Mouse (Mus musculus) kidney, postnatal 10 days (tissue): Measurements from ENCODE around the gene Foxred1.
A peak's percentile ranks its signal among the peaks of the same experiment; 100 is the strongest.

ENCODE experiments used
- DNase-seq: peaks from one replicate; pipeline ENCODE4 v3.0.0; 2021; ENCODE audit warnings: mixed read lengths

Gene Foxred1

DNA sequence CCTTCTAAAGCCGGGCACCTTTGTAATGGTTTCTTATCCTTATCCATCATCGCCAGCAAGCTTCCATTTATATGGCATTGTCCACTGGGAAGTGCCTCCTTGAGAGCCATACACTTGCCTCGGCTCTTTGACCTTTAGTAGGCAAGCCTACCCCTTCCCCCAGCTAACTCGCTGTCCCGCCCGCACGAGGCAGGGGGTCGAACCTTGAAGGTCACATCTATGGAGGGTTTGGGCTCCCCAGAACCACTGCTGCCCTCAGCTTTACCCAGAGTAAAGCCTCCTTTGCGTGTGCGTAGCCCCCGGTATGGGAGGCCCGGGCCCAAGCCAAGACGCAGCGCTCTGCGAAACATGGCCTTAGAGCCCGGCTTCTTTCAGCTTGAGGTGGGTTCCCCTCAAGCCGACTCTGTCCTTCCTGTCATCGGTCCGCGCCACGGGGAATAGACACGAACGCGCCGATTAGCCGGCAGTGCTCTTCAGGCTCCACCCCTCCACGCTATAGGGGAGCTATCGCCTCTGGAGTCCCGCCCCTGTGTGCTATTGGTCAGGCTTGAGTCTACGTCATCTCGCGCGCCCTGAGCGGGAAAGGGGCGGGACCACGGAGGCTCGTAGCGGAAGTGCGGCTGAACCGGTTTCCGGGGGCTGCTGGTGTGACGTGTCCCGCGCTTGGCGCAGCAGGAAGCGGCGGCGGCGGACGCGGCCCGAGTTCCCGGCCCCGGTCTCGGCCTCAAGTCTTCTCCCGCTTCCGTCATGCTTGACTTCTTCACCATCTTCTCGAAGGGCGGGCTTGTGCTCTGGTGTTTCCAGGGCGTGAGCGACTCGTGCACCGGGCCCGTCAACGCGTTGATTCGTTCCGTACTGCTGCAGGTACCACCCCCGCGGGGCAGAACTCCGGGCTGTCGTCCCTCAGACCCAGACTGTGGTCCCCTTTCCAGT lies at the start of gene Foxred1:
Foxred1 (minus strand) TSS at position 514 of the 933 bp plus-strand sequence.
- peak; percentile 99 for DNase-seq

DNA sequence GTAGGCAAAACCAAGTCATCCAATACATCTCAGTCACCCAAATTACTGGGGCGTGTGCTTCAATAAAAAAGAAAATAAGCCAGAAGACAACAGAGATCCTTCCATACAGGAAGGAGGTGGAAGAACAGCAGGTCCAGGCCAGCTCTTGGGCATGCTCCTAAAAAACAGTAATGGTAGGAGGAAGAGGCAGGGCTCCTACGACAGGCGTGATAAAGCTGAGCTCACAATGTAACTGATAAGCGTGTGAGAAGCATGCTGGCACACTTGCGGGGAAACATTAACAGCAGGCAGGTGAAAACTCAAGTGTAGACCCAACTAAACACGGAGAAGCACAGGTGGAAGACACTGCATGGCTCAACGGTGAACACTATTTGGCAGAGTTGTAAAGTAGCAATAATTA lies 46.5 kb upstream of the Foxred1 start:
- no peak for DNase-seq

DNA sequence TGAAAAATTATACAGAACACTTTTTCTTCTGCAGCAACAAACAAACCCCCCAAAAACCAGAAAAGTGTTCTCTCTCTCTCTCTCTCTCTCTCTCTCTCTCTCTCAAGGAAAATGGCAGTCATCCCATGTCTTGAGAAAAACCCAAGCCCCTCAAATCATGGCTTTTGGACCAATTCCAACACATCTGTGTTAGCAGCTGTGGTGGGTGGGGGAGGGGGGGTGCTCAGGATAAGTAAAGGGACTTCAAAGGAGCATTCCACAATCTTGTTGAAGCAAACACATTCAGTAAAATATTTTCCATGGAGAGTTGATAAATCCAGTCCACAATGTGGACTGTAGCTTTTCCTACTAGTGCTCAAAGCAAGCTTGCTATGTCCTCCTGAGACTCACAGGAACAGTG lies 38.6 kb upstream of the Foxred1 start:
- no peak for DNase-seq

DNA sequence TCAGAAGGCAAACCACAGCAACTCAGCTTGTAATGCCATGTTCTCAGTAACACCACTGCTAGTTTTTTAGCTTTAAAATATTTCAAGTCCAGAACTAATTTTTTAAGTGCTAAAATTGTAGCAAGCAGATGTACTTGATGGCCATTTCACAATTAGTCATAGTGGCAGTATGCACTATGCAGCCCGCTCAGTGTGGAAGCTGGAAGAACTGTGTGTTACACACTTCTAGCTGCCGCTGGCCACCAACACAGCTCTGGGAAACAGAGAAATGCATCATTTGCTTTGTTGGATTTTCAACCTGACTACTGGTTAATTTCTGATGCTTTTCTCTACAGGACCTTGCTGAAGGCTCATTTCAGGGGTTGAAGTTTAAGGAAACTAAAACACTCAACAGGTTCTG lies 36.5 kb upstream of the Foxred1 start:
- no peak for DNase-seq

DNA sequence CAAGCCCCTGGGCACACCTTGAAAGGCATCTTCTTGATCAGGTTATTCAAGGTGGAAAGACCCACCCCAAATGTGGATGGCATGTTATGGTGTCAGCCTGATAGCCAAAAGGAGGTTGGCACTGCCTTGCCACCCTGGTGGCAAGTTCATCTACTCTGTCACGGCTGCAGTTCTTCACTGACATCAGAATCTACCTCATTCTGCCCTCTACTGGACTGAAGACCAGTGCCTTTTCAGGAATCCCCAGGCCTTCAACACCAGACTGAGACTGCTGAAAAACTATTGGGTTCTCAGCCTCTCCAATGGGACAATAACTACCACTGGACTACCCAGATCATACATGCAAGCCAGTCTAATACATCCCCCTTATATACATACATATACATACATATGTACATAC lies 28.9 kb upstream of the Foxred1 start:
- DNase-seq: no peak

DNA sequence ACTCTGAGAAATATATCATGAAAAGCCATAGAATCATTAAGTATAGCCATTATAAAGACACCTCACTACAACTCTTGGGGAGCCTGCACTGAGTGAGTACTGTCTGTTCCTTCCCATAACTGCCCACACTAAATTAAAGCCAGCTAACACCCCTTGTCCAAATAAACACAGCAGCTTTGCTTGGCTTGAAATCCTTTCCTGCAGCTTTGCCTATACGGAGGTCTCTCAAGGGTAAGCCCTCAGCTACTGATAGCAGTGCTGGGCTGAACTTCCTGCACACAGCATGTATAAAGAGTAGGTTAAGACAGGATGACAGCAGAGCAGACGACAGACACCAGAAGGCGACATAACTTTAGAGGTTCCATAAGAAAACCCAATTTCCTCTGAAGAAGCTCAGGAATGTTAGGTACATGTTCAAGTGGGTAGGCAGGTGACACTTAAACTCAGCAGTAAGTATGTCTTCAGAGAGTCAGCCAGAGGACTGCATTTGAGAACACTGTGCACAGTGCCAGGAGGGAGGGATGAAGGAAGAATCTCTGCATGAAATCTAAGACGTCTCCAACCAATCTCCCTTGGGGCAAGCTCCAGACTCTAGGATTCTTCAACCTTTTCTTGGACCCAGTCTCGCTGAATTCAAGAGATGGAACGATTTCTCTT lies 28.2 kb upstream of the Foxred1 start:
- DNase-seq: no peak

DNA sequence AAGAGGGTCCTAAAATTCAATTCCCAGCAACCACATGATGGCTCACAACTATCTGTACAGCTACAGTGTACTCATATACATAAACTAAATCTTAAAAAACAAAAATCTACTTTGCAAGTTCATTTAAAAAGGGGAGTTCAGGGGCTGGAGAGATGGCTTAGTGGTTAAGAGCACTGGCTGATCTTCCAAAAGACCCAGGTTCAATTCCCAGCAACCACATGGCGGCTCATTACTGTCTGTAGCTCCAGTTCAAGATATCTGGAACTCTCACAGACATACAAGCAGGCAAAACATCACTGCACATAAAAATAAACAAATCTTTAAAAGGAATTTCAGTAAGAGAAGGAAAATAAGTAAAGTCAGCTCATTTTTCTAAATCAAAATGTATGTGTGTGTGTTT lies 27.5 kb upstream of the Foxred1 start:
- DNase-seq: no peak

DNA sequence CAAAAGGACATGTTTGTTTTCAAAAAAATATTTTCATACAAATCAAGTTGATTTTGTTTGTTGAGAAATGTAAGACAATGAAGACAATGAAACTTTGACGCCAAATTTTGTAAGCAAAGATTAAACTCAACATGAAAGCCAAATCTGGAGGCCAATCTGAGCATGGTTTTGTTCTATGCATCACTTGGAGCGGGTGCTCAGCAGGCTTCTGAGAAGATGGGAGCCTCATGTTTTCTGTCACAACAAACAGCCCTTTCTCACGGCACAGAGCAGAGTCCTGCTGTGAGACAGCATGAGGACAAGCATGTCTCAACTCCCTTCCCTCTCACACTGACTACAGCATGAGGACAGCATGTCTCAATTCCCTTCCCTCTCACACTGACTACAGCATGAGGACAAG lies 25.1 kb upstream of the Foxred1 start:
- DNase-seq: no peak

DNA sequence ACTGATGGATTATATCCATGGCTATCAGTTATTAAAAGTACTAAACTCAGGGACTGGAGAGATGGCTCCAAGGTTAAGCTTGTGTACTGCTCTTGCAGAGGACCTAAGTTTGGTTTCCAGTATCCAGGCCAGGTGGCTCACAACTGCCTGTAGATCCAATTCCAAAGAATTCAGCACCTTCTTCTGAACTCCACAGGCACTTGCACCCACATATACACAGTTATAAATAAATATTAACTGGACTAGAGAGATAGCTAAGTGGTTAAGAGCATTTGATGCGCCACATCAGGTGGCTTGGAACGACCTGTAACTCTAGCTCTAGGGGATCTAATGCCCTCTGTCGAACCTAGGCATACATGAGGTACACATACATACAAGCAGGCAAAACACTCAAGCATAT lies 17.8 kb upstream of the Foxred1 start:
- no peak for DNase-seq

DNA sequence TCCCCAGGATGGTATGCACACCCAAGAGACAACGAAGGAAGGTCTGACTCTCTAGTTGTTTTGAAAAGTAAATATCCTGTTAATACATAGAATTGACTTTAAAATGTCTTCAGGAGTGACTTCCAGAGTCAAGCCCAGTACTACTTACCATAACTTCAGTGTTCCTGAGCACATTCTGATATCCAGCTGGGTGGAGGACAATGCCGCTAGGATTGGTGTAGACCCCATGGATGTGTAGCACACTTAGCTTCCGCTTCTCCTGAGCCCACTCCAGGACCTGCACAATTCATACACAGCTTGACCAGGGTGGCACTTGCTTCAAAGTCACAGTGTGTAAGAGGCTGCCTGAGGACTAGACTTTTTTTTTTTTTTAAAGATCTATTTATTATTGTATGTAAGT lies 12.6 kb upstream of the Foxred1 start:
- DNase-seq: no peak

DNA sequence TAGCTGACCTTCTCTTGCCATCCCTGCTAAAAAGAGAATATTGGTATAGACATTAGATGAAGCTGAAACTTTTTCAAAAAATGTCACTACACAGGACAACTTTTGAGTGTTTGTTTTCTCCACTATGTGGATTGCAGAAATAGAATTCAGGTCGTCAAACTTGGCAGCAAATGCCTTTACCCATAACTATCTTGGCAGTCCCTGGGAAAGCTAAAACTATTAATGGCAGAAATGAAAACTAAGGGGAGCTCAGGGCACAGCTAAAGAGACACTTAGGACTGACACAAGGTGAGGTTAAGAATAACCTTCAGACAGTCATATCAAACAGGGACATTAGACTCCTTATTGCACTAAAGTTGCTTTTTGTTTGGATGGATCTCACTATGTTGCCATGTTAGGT lies 7.1 kb upstream of the Foxred1 start:
- DNase-seq: no peak

DNA sequence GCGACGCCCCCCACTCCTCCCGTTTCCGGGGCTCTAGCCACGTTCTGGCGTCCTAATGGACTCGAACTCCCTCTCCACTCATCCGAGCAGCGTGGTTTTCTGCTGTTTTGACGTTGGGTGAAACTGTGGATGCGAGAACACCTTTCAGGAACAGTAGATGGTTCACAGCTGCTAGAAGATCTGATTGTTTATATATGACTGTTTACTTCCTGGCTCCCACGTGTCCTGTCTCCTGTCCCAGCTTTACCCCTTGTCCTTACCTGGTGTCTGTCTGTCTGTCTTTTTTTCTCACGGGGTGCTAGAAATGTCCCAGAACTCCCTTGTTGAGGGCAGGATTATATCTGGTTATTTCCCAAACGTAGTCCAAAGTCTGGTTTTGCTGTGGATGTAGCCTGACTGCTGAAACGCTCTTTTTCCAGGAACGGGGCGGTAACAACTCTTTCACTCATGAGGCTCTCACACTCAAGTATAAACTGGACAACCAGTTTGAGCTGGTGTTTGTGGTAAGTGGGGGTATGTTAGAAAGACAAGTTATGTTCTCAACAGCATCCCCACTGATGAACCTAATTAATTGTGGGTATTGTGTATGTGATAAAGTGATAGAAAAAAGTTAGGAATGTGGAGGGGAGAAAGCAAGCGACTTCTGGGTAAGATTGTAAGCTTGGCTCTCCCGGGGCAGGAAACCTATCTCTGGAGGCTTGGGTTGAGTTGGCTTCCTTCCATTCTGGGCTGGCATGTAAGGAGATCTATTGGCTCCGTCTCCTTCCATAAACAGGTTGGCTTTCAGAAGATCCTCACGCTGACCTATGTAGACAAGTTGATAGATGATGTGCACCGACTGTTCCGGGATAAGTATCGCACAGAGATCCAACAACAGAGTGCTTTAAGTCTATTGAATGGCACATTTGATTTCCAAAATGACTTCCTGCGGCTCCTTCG lies 987 bp upstream of the Foxred1 start:
- no peak for DNase-seq

DNA sequence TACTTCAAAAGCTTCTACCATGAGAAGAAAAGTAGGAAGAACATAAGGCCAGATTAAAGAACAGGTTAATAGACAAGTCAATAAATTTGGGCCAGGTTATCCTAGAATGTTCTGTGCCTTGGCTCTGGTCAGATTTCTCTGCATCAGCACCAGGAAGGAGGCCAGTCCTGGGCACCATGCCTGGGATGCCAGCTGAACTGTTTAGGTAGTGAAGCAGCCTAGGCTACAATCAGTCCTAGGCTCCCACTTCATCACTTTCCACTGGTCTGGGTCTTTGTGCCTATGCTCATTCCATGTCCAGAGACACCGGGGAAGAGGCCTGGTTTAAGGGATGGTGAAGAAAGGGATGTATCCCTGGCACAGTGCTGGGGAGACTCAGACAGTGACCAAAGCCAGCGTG lies 6.4 kb downstream of the Foxred1 start:
- DNase-seq: no peak

DNA sequence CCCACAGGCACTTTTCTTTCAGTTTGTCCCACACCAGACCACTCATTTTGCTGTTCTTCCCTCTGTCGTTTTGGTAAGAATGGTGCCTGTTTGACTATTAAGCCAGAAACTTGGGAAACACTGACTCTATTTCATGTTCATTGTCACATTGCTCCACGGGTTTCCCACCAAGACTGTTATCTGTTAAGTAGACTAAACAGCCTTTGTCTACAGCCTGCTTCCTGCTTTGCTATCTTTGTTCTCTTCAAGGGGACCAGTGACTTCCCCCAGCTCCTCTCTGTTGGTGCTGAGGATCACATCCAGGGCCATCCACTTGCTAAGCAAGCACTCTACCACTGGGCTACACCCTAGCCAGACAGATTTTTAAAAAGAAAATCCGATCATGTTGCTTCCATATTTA lies 7.3 kb downstream of the Foxred1 start:
- DNase-seq: no peak

DNA sequence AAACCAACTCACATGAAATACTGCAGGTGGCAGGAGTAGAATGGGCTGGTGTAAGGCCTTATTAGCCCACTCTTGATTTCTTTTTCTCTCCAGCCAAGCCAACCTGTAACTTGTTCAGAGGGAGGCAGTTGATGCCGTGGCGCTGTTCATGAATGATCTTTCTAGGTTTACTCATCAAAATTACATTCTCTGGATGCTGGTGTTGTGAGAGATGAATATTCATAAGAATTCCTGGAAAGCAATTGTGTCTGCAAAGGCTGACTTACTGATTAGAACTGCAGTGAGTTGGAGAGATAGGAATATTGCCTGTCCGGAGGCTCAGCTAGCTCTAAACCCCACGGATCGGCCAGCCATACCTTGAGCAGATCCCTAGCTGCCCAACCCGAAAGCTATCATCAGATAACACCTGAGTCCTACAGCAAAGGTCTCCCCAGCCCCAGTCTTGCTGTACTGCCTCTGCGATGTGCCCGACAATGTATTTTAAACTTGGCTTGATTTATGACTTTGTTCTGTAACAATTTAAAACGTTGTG lies 10.3 kb downstream of the Foxred1 start:
- no peak for DNase-seq

DNA sequence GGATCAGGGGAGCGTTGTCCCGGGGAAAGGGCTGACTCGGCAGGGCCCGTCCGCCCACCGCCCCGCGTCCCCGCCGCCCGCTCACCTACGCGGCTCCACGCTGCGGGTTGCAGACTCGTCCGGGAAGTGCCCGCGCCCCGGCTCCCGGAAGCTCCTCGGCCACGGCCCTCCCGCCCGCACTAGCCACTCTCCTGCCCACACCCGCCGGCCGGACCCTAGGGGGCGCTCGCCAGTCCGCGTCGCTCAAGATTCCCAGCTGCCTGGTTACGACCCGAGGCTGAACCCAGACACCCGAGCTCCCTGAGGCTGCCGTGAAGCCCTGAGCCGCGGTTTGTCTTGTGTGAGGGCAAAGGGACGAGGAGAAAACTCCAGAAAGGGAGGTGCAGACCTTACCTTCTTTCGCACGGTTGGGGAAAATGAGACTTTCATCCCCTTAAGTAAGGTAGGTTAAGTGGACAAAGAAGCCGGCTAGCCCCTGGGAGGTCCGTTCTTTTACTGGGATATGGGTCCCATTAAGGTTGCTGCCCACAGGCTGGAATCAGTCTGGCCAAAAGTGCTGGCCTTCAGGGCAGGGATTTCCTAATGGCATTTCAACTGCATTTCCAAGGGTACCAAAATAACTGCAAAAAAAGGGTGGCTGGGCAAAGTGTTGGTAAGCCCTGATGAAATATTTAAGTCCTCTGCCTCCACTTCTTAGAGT lies 10.9 kb downstream of the Foxred1 start, which contains the start of the genes Srpr and Tirap:
Srpr (plus strand) TSS at position 404 of the 700 bp plus-strand sequence.
Tirap (minus strand) TSS at position 520 of the 700 bp plus-strand sequence.
- DNase-seq: peak; percentile 95

DNA sequence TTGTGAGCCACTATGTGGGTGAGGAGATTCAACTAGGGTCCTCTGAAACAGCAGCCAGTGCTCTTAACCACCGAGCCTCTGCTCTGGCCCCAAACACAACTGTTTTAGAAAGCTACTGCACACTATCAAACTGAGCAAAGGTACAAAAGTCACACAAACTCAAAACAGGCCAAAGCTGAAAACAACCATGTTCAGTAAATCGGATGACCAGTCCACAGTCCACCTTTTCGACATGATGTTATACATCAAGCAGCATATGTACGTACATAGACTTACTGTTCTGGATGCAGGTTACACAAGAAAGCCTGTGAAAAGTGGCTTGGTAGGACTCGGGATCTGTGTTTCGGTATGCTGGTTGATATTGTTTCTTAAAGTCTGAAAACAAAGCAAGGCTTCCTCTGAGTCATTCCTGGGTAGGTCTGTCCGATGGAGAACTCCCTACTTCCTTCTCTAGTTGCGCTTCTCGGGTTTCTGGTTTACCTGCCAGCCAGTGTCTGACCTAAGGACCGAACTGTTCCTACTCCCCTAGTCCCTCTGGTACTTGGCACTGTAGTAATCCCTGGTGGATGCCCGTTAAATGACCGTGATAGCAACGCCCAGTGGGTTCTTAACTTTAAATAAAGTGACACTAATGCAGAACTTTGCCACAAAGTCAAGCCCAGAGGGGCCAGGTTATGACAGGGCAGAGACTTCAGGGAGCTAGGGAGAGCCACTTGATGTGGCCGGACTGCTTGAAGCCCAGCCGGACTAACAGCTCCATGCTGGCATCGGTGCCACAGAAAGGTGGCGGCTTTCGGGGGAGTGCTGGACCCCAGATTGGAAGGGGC lies 11.7 kb downstream of the Foxred1 start:
- DNase-seq: no peak

DNA sequence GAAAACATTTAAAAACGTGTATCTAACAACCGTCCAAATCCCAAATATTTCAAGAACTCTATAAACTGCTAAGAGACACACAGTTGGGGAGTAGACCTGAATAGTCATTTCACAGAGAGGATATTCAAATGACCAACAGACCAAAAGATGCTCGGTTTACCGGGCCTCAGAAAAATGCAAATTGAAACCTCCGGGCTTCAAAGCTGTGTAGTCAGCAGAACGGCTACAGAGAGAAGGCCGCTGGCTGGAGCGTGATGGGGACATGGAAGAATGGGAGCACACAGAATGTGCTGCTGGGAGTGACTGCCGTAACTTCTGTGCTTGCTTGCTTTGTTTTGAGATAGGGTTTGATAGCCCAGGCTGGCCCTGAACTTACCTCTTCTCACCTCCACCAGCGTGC lies 12.5 kb downstream of the Foxred1 start:
- no peak for DNase-seq

DNA sequence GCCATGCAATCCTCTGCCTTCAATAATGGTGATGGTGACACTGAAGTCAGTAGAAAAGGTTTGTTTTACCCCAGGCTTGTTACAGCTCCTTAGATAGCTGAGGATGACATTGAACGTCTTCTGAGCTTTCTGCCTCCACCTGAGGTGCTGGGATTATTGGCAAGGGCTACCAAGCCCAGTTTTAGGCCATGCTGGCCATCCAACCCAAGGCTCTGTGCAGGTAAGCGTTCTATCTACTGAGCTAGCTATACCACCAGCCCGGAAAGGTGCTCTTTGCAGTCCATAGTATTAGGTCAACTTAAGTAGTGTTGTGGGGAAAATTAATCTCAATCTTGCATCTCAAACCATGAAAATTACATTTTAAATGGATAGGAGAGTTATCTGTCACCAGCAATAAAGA lies 13.2 kb downstream of the Foxred1 start:
- DNase-seq: no peak

DNA sequence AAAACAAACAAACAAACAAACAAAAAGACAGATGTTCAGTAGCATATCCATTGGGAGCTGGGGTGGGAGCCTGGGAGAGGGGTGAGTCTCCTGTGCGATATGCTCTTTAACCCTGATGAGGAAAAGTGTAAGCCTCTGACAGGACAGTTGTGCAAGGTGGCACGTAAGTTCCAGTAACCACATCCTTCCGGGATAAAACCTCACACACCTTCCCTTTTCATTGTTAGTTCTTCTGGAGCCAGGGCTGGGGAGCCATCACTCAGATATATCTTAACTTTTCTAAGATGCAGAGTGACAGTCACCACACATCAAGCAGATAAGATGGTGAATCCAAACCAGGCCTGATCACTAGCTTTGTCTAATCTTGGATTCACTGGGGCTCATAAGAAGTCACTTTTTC lies 16.8 kb downstream of the Foxred1 start:
- DNase-seq: no peak

DNA sequence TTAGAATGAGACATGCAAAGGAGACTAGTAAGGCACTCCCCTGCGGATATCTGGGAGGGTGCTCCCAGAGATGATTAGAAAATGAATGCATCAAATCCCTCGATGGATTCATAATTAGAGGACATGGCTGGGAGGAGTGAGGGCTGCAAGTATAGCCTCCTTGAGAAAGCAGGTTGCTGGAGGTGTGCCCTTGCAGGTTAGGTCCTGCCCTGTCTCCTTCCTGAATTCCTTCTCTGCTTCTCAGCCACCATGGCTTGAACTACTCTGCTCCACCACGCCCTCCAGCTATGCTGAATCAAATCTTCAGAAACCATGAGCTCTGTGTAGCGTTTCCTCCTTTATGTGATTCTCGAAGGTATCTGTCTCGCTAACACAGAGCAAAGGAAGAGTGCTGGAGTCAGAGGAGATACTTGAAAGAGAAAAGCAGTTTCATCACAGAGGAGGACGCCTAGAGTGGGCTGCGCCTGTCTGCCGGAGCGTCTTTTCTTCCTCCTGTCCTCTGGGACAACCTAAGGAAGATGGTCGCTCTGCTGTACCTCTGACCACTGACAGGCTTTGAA lies 17.8 kb downstream of the Foxred1 start:
- no peak for DNase-seq
